Mouse (Mus musculus) ovary, postnatal 14 days (tissue): ENCODE measurements at regions not wholly inside any gene's neighbourhood (a gene's known extent, or its start where the extent isn't known, plus 50 kb on each side); places are given as distances from the start of the nearest gene placed in this dataset.

Experiments
- DNase-seq: peaks from one replicate; pipeline ENCODE4 v3.0.0; 2022; ENCODE audit warnings: low spot score

DNA sequence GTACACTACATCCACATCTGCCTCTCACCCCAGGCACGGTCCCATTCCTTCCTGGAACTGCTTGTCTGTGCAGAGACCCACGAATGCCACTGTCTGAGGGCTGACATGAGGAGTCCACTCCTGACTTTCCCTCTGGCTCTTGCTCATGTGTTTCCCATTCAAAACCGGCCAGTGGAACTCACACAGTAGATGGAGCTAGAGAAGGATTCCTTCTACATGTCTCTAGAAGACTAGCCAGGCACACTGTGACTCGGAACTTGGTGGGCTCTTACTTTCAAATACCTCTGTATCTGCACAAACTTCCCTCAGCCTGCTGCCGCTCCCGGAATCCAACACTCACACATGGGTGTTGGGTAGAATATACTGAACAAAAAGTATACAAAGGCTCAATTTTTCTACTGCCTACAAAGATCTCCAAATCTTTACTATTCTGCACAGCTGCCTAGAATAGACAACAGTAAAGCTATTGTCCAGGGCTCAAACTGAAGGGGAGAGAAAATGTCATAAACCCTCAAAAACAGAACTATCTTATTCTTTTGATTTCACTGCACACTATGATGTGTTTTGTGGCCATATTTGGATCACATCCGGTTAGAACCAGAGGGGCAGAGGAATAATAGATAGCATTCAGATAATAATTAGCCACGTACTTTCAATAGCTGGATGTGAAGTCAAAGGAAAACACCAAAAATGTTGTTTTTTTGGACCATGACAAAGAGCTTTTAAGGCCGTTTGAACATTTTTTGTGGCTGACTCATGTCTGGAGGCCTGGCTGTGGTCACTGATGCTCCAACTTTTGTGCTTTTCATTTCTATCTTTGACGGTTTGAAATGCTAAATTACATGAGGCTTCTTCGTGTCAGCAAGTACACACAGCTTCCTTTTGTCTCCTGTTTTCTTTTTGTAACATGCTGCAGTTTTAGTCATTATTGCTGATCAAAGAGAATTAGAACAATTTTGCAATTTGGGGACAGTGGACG is 164.3 kb upstream of the Foxd3 start:
- no peak for DNase-seq

DNA sequence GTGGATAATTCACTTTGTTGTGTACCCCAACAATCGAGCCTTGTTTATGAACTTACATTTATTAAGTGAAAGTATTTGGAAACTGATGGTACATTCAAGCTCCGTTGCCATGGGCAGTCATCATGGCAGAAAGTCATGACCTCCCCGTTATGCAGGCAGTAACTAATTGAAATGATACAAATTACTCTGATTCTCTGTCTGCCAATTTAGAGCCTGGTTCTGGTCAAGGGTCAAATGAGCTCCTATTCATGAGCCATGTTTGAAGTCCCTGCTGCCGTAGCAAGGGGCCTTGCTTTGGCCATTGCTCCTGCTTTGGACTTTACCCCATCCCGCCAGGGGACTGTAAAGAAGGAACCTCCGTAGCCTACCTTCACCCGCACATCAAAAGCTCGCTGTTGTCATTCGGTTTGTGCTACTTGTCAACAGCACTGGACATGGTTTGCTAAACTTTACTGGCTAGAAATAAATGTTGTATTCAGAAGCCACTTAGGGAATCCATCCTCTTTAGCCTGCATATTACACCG is 152.8 kb upstream of the Foxd3 start:
- no peak for DNase-seq

DNA sequence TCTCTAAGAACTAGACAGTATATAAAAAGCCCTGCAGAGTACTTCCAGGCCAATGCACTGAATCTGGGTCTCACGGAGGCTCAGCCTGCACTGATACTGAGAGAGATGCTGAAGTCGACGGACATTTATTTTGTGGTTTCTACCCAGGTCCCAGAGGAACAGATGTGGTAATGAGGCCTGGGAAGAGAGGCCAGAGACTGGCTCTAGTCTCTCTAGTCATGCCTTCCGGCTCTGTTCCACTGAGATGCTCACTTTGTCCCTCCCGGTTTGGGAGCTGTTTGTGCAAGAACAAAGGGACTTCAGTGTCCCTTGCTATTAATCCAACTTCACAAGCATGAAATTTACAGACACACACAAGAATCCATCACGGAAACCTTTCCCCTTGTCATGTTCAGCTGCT is 144.1 kb upstream of the Foxd3 start:
- no peak for DNase-seq

DNA sequence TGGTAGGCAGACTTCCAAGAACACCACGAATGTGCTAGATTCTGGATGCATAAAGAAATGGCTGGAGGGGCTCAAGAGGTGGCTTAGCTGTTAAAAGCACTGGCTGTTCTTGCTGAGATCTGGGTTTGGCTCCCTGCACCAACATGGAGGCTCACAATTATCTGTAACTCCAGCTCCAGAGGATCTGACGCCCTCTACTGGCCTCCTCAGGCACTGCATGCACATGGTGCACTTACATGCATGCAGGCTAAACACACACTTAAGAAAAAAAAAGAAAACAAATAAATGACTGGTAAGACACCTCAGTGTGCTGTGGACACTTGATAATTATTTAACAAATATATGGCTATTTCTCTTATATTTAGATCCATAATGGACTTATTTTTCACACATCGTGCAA is 139.2 kb upstream of the Foxd3 start:
- DNase-seq, result no peak

DNA sequence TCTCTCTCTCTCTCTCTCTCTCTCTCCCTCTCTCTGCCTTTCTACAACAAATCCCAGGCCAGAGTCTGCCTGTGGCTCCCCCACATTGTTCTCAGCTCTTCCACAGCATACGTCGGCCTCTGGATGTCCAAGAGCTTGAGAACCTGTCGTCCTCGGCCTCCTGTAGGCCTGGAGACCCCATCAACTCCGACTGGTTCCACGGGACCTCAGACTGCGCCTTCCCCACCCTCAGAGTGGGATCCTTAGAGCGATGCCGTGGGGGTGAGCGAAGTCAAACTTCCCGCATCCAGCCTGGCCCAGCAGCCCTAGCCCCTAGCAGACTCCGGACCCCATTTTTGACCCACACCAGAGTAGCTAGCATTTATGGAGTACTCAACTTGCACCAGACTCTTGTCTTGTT is 128.7 kb upstream of the Foxd3 start:
- DNase-seq, result no peak

DNA sequence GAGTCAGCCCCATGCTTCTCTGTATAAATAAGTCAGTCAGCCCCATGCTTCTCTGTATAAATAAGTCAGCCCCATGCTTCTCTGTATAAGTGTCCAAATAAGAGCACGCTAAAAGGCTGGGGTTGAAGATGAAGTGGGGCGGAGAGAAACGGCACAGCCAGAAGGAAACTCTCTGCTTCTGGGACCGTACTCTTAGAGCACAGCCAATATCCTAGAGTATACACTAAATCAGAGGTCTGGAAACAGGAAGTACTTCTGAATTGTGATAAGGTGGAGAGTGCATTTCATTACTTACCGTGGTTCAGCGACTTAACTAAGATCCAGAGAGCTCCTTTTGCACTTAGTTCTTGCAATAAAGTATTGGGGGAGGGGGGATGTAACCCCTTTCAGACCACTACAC is 112.1 kb upstream of the Foxd3 start:
- DNase-seq, result no peak

DNA sequence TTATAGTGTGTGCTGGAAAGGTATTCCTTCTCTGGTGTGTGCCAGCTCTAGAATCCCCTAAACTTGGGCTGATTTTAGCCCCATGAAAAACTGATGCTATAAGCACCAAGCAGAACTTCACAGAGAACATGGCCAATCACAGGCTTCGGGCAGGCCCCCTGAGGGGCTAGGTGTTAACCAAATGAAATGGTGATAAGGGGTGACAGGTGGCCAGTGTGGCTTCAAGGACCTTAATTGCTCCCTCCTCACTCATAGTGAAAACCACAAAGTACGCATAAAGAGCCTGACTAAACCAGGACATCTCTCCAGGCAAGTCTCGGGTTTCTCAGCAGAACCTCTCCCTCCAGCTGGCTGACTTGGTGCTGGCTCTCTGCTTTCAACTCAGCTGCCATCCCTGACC is 110.4 kb upstream of the Foxd3 start:
- no peak for DNase-seq

DNA sequence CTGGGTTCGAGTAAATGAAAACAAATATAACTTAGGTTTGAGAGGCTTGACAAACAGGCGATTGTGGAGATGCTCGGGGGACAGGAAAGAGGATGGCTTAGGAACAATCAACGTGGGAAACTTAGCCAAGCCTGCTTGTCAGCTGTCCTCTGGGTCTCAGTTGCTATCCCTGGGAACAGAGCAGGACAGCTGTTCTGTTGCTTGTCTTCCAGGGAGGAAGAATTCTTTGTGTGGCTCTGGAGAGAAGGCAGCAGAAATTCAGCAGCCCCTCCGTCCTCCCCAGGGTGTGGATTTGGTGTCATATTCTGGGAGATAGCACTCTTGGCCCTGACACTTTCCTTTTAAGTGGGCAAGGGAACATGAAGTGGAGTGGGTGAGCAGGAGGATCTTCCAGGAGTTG is 98.1 kb upstream of the Foxd3 start:
- DNase-seq, result no peak

DNA sequence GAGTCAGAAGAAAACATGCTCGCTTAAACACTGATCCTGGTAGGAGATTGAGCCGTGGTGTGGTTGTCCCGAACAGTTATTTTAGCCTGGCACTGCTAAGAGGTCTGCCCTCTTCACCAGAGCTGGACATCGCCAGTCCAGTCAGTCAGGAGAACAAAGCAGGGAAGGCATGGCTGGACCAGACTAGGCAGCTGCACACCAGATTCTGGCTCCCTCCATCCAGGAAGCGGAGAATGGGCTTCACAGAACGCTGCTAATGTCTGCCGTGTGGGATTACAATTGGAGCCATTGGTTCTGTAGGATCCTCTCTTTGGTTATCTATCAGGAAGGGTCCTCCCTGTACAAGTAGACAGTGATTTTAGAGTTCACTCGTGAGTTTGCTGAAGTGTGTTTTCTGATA is 95.5 kb upstream of the Foxd3 start:
- no peak for DNase-seq

DNA sequence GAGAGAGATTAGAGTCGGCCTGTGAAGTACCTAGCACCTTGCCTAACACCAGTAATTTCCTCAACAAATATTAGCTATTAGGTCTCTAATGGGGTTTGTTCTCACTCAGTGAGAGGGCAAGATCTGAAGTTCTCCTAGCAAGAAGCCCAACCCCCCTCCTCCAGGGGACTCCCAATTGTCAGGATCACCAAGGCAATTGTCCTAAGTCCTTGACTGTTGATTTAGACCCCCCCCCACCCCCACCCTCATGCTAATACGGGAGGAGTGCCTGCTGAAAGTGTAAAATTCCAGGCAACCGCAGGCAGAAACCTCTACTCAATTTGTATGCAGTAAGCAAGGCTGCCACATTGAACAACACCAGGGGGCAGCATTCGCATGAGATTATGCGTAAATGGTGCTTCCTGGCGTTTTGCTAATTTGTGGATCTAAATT is 94.6 kb upstream of the Foxd3 start:
- no peak for DNase-seq

DNA sequence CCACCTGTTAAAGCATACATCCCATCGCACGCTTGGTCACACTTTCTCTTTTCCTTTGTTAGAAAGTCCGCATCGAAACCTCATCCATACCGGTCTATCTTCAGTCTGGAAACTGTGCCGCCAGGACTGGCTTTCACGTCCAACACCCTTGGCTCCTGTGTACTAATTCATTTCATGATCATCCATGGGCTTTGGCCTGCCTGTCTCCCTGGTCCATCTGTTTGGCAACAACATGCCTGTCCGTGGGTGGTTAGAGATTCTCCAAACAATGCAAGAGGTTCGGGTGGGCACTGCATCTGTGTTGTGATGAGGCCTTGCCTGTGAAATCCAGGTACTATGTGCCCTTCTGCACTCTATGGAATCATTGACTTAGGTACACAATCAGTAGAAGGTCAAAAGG is 90.7 kb upstream of the Foxd3 start:
- DNase-seq, result no peak

DNA sequence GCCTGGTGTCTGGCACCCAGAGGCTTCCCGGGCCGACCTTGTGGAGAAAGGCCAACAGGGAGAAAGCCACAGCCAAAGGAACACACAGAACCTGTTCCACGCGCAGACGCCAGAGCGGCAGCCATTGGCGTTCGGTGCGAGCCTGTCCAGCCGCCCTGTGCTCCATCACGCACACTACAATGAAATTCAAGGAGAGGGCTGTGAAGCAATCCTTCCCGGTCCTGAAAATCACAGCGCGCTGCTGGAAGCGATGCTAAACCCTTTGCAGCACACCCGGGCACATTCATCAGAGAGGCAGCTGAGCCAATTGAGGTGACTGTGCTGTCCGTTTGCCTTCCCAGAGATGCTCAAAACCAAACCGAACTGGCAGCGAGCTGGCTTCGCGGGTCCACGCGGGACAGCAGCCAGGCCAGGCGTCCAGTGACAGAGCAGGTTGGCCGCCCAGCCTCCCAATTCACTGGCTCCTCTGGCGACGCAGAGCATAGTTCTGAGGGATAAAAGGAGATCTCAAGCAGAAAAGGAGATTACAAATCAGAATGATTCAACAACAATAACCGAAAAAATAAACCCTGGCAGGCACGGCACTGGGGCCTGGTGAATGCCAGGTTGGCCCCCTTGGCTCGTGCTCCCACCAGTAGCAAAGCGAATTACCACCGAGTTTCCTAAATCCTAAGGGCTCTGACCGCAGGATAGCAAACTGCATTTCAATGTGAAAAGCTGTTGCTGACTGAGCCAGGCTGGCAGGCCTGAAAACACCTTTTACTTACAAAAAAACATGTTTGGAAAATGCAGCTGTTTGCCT is 83.1 kb upstream of the Foxd3 start:
- DNase-seq, result no peak

DNA sequence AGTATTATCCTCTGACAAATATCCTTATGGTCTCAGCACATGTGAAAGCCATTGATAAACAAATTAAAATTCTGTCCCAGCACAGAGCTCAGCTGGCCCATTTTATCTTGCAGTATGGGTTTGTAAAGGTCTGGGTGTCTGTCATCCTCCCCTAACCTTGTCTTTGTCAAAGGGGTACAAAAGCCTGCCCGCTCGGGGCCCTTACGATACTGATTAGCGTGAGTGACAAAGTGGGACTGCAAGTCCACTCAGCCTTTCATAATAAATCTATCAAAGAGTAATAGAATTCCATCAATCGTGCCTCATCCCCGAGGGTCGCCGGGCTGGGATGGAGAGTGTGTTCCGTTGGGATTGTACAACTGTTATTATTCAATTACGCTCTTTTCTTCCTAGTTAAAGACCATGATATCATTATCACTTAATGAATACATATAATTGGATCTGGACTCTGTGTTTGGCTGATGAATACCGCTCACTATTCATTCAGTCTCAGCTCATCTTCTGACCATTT is 82.0 kb upstream of the Foxd3 start:
- no peak for DNase-seq

DNA sequence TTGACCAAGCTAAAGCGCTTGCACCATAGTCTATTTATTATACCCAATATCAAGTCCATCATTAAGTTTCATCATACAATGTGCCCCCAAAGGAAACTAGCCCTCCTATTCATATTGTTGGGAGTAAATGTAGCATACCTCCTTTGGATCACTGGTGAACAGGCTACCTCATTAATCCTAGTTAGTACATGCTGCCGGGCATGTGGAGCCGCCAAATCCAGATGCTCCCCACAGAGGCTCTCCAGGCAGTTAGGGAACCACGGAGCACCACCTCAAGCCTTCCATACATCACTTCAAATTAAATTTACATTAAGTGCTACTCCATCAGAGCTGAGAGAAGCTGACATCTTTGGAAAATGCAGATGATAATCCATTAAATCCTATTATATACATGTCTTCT is 81.1 kb upstream of the Foxd3 start:
- no peak for DNase-seq

DNA sequence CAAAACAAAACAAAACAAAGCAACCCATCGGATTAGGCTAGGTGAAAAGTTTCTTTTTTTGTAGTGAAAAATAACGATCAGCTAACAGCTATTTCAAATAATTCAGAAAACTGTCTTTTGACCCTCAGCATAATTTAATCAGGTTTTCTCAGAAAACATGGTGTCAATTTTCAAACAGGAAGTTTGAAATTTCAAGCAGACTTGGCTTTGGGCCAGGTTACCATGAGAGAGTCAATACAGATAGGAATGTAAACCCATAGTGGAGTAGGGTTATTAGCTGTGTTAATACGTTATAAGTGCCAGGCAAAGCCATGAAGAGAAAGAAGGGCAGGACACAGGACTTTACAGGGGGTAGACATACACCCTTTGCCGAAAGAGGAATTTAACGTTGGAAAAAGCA is 58.3 kb upstream of the Foxd3 start:
- DNase-seq, result no peak

DNA sequence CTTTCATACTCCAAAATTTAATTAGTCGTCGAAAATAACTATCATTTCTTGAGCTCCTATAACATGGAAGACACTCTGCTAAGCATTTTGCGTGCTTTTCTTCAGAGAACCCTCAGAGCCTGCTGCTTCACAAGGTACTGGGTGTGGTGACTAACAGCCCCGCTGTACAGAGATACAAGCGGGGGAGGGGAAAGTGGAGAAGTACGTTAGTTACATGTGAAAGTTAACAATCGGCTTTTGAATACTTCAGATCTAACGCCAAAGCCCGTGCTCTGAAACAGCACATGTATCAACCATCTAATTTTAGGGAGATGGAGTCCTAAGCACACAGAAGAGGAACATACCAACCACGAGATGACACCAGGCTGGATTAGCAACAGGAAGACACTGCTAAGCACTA is 55.4 kb upstream of the Foxd3 start:
- no peak for DNase-seq

DNA sequence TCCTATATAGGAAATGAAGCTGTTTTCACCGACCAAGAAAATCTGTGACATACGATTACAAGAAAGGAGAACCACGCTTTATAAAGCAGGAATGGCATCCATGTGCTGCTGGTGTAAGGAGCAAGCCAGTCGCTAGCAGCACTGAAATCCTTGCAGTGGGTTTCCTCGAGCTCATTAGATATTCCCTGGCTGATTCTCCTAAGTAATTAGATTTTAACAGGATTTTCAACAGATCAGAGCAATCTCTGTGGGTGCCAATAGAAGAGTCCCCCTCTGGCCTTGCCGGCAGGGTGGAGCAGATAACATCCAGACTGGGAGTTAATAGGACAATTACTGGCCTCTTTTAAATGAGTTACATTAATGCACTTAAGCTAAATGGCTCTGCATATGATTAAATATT is 54.6 kb upstream of the Foxd3 start:
- no peak for DNase-seq
